Mouse (Mus musculus): Measurements from ENCODE around the gene Gm19668. TPM values are rescaled to one million over a fixed set of nuclear protein-coding genes. Genes with fewer than 3 reads are reported as not detected.
"Not testable (repeated sequence)": the region's sequence is repeated elsewhere in the genome, so short reads cannot be mapped to it uniquely, and the experiment has no call there.

Gene Gm19668
- not detected in 2 replicates for total RNA-seq (2021)
- long read RNA-seq, experiment 1: 0 reads
- long read RNA-seq, experiment 2: 0 reads

- no peak for DNase-seq
Measured at GRCm38 (mm10) chr10:77798921-77799508, at the start of gene Gm19668. Gene Gm19668, minus strand, starts transcription at chr10:77799133.

GRCm38 (mm10) chr10:77847538-77847937, 48.6 kb upstream of the Gm19668 start:
- DNase-seq: no peak

GRCm38 (mm10) chr10:77846961-77847360, 48.0 kb upstream of the Gm19668 start:
- no peak for DNase-seq

- no peak for DNase-seq
Measured at GRCm38 (mm10) chr10:77846503-77846902, 47.6 kb upstream of the Gm19668 start, which contains the start of gene Gm36176. Gene Gm36176, plus strand, starts transcription at chr10:77846803.

GRCm38 (mm10) chr10:77839006-77839405, 40.1 kb upstream of the Gm19668 start:
- peak; percentile 15 for DNase-seq

- DNase-seq: no peak
Measured at GRCm38 (mm10) chr10:77835647-77836046, 36.7 kb upstream of the Gm19668 start, which contains the start of gene Krtap10-10. Gene Krtap10-10, plus strand, starts transcription at chr10:77835947.

- DNase-seq: no peak
Measured at GRCm38 (mm10) chr10:77826951-77827350, 28.0 kb upstream of the Gm19668 start, which contains the start of gene Krtap10-4. Gene Krtap10-4, minus strand, starts transcription at chr10:77827095.

- DNase-seq: no peak
Measured at GRCm38 (mm10) chr10:77819203-77819602, 20.3 kb upstream of the Gm19668 start.

- DNase-seq: no peak
Measured at GRCm38 (mm10) chr10:77818523-77818922, 19.6 kb upstream of the Gm19668 start.

- DNase-seq: peak; percentile 53
Measured at GRCm38 (mm10) chr10:77815514-77815913, 16.6 kb upstream of the Gm19668 start.

GRCm38 (mm10) chr10:77814382-77814781, 15.4 kb upstream of the Gm19668 start, which contains the start of gene Gm2696:
Gene Gm2696, plus strand, starts transcription at chr10:77814682.
- no peak for DNase-seq

- DNase-seq: no peak
Measured at GRCm38 (mm10) chr10:77811743-77812142, 12.8 kb upstream of the Gm19668 start, which contains the start of gene Gm9507. Gene Gm9507, minus strand, starts transcription at chr10:77811843.

- DNase-seq: no peak
Measured at GRCm38 (mm10) chr10:77804095-77804494, 5.2 kb upstream of the Gm19668 start.

- DNase-seq: not testable (repeated sequence)
Measured at GRCm38 (mm10) chr10:77798164-77798920, 591 bp downstream of the Gm19668 start.

GRCm38 (mm10) chr10:77797677-77798076, 1.3 kb downstream of the Gm19668 start:
- no peak for DNase-seq

- no peak for DNase-seq
Measured at GRCm38 (mm10) chr10:77794976-77795375, 4.0 kb downstream of the Gm19668 start, which contains the start of gene Gm9639. Gene Gm9639, minus strand, starts transcription at chr10:77795076.

- DNase-seq: no peak
Measured at GRCm38 (mm10) chr10:77788621-77789020, 10.3 kb downstream of the Gm19668 start.

GRCm38 (mm10) chr10:77787876-77788275, 11.1 kb downstream of the Gm19668 start, which contains the start of gene Gm7137:
Gene Gm7137, minus strand, starts transcription at chr10:77788200.
- peak; percentile 16 for DNase-seq

GRCm38 (mm10) chr10:77783396-77783795, 15.5 kb downstream of the Gm19668 start:
- not testable (repeated sequence) for DNase-seq

- DNase-seq: not testable (repeated sequence)
Measured at GRCm38 (mm10) chr10:77782442-77782841, 16.5 kb downstream of the Gm19668 start, which contains the start of gene Gm3250. Gene Gm3250, minus strand, starts transcription at chr10:77782542.

GRCm38 (mm10) chr10:77776844-77777243, 22.1 kb downstream of the Gm19668 start, which contains the start of gene Gm7138:
Gene Gm7138, minus strand, starts transcription at chr10:77776944.
- not testable (repeated sequence) for DNase-seq

- not testable (repeated sequence) for DNase-seq
Measured at GRCm38 (mm10) chr10:77772142-77772541, 26.8 kb downstream of the Gm19668 start.

- DNase-seq: not testable (repeated sequence)
Measured at GRCm38 (mm10) chr10:77771225-77771624, 27.7 kb downstream of the Gm19668 start, which contains the start of gene Gm3238. Gene Gm3238, minus strand, starts transcription at chr10:77771325.
